Mouse (Mus musculus) stomach, embryonic 15.5 days (tissue): Measurements from ENCODE around the gene Cacna1a. TPM values are rescaled to one million over a fixed set of nuclear protein-coding genes. Genes with fewer than 3 reads are reported as not detected.

Source experiments
- ATAC-seq: fragments of 200-750 bp; cut with Nextera tagmentation; 2 replicates; pipeline ENCODE4 v1.8.0; 2017; ENCODE audit warnings: low read depth, moderate number of reproducible peaks, moderate TSS enrichment; ENCODE audit not compliant: insufficient read depth, low FRiP score
- H3K27ac ChIP-seq: fragments of 300-500 bp; sonication (generic); 2 replicates; pipeline ENCODE4 v1.5.1; 2015; ENCODE audit warnings: mild to moderate bottlenecking, inconsistent platforms
- H3K27me3 ChIP-seq: fragments of 300-500 bp; sonication (generic); replicated peaks from 2 replicates; pipeline ENCODE4 v1.6.1; 2015; ENCODE audit warnings: inconsistent platforms
- H3K36me3 ChIP-seq: fragments of 300-500 bp; sonication (generic); 2 replicates; pipeline ENCODE4 v1.6.1; 2015; ENCODE audit warnings: inconsistent platforms
- H3K4me1 ChIP-seq: fragments of 300-500 bp; sonication (generic); 2 replicates; pipeline ENCODE4 v1.6.1; 2015; ENCODE audit warnings: inconsistent platforms
- H3K4me2 ChIP-seq: fragments of 300-500 bp; sonication (generic); 2 replicates; pipeline ENCODE4 v1.6.1; 2015; ENCODE audit warnings: mild to moderate bottlenecking, inconsistent platforms
- H3K4me3 ChIP-seq: fragments of 300-500 bp; sonication (generic); replicated peaks from 2 replicates; pipeline ENCODE4 v1.5.1; 2015; ENCODE audit warnings: inconsistent platforms
- H3K9ac ChIP-seq: fragments of 300-500 bp; sonication (generic); 2 replicates; pipeline ENCODE4 v1.6.1; 2015; ENCODE audit warnings: inconsistent platforms
- H3K9me3 ChIP-seq: fragments of 300-500 bp; sonication (generic); 2 replicates; pipeline ENCODE4 v1.6.1; 2016; ENCODE audit warnings: inconsistent platforms
- WGBS: fragments of 180-500 bp; shearing (Covaris S2); methylation state at CpG from one replicate; pipeline ENCODE4 v1.1.7; 2015; 5-methylcytosine and 5-hydroxymethylcytosine counted together
- polyA plus RNA-seq: library from polyadenylated mRNA; unstranded; fragments of >200 nt; fragmentation: Nextera tagmentation; extraction: Ambion mirVana; gene quantifications from 2 replicates; pipeline ENCODE4 v1.2.1, GENCODE M21; 2015

Cacna1a gene
- polyA plus RNA-seq, 1 experiment from 2014 or later, result 4.1 TPM

GRCm38 (mm10) chr8:84365197-84365596 is 23.0 kb upstream of the Cacna1a start:
- H3K27ac ChIP-seq, result no peak overlapping the region
- no peak for ATAC-seq
- H3K4me3 ChIP-seq, result no peak overlapping the region
- WGBS, result 100% methylated on average over 1 of the region's 1 CpGs
- H3K4me1 ChIP-seq, result no peaks in the 10 kb centered on the region
- no peak overlapping the region for H3K4me2 ChIP-seq
- peaks cover 3% of the 10 kb centered on the region; the same call in 1 of the 2 replicates for H3K27me3 ChIP-seq
- no peaks in the 10 kb centered on the region for H3K36me3 ChIP-seq
- no peak overlapping the region for H3K9ac ChIP-seq
- H3K9me3 ChIP-seq, result no peaks in the 10 kb centered on the region

- no peak overlapping the region for H3K4me3 ChIP-seq
- no peaks in the 10 kb centered on the region for H3K4me1 ChIP-seq
- no peaks in the 10 kb centered on the region for H3K27me3 ChIP-seq
- no peaks in the 10 kb centered on the region for H3K36me3 ChIP-seq
- no peaks in the 10 kb centered on the region for H3K9me3 ChIP-seq
- H3K9ac ChIP-seq, result no peak overlapping the region
- no peak overlapping the region for H3K4me2 ChIP-seq
- 63% methylated on average over 4 of the region's 4 CpGs for WGBS
- no peak for ATAC-seq
- no peak overlapping the region for H3K27ac ChIP-seq
Measured at GRCm38 (mm10) chr8:84370972-84371371, 17.3 kb upstream of the Cacna1a start.

- ATAC-seq, result no peak
- 29% methylated on average over 5 of the region's 5 CpGs for whole genome bisulfite sequencing
- no peak overlapping the region for H3K4me3 ChIP-seq
- no peak overlapping the region for H3K9ac ChIP-seq
- no peaks in the 10 kb centered on the region for H3K27me3 ChIP-seq
- H3K4me2 ChIP-seq, result no peak overlapping the region
- no peak overlapping the region for H3K27ac ChIP-seq
- no peaks in the 10 kb centered on the region for H3K4me1 ChIP-seq
- H3K36me3 ChIP-seq, result no peaks in the 10 kb centered on the region
- H3K9me3 ChIP-seq, result no peaks in the 10 kb centered on the region
Measured at GRCm38 (mm10) chr8:84375038-84375437, 13.2 kb upstream of the Cacna1a start.

GRCm38 (mm10) chr8:84375803-84376202 is 12.4 kb upstream of the Cacna1a start:
- Histone ChIP-seq H3K27me3 (no peaks in the 10 kb centered on the region), H3K9me3 (no peaks in the 10 kb centered on the region), H3K36me3 (no peaks in the 10 kb centered on the region), H3K27ac (no peak overlapping the region), H3K4me2 (no peak overlapping the region), H3K9ac (no peak overlapping the region), H3K4me3 (no peak overlapping the region), H3K4me1 (no peaks in the 10 kb centered on the region)
- ATAC-seq, result no peak
- WGBS, result 87% methylated on average over 5 of the region's 5 CpGs

GRCm38 (mm10) chr8:84376564-84376963 is 11.7 kb upstream of the Cacna1a start:
- H3K4me3 ChIP-seq, result no peak overlapping the region
- ATAC-seq, result no peak
- no peaks in the 10 kb centered on the region for H3K9me3 ChIP-seq
- no peaks in the 10 kb centered on the region for H3K4me1 ChIP-seq
- H3K4me2 ChIP-seq, result no peak overlapping the region
- no peak overlapping the region for H3K27ac ChIP-seq
- 77% methylated on average over 6 of the region's 6 CpGs for WGBS
- H3K9ac ChIP-seq, result no peak overlapping the region
- no peaks in the 10 kb centered on the region for H3K27me3 ChIP-seq
- H3K36me3 ChIP-seq, result no peaks in the 10 kb centered on the region

- no peaks in the 10 kb centered on the region for H3K9me3 ChIP-seq
- no peak overlapping the region for H3K4me2 ChIP-seq
- no peak for ATAC-seq
- no peaks in the 10 kb centered on the region for H3K4me1 ChIP-seq
- no peaks in the 10 kb centered on the region for H3K27me3 ChIP-seq
- H3K36me3 ChIP-seq, result no peaks in the 10 kb centered on the region
- 78% methylated on average over 7 of the region's 7 CpGs for whole genome bisulfite sequencing
- no peak overlapping the region for H3K27ac ChIP-seq
- no peak overlapping the region for H3K4me3 ChIP-seq
- H3K9ac ChIP-seq, result no peak overlapping the region
Measured at GRCm38 (mm10) chr8:84381676-84382075, 6.6 kb upstream of the Cacna1a start.

GRCm38 (mm10) chr8:84388773-84389172 is 533 bp downstream of the Cacna1a start:
- ATAC-seq, result peak; percentile 70; the same call in 1 of the 2 replicates
- Histone ChIP-seq H3K9ac (no peak overlapping the region), H3K27me3 (no peaks in the 10 kb centered on the region), H3K4me1 (peaks cover 7% of the 10 kb centered on the region), H3K27ac (peak overlapping the region; percentile 68; the same call in 1 of the 2 replicates), H3K36me3 (no peaks in the 10 kb centered on the region), H3K4me3 (no peak overlapping the region), H3K9me3 (no peaks in the 10 kb centered on the region), H3K4me2 (no peak overlapping the region)
- WGBS, result 23% methylated on average over 9 of the region's 9 CpGs

GRCm38 (mm10) chr8:84389173-84389572 is 933 bp downstream of the Cacna1a start:
- Histone ChIP-seq H3K9ac (no peak overlapping the region), H3K4me3 (no peak overlapping the region), H3K27ac (no peak overlapping the region), H3K36me3 (no peaks in the 10 kb centered on the region), H3K4me1 (peaks cover 7% of the 10 kb centered on the region), H3K27me3 (no peaks in the 10 kb centered on the region), H3K4me2 (no peak overlapping the region), H3K9me3 (no peaks in the 10 kb centered on the region)
- WGBS, result 59% methylated on average over 3 of the region's 3 CpGs
- no peak for ATAC-seq

GRCm38 (mm10) chr8:84391611-84392010 is 3.4 kb downstream of the Cacna1a start:
- ATAC-seq, result no peak
- Histone ChIP-seq H3K27ac (no peak overlapping the region), H3K4me1 (peaks cover 7% of the 10 kb centered on the region), H3K27me3 (no peaks in the 10 kb centered on the region), H3K4me3 (no peak overlapping the region), H3K9me3 (no peaks in the 10 kb centered on the region), H3K36me3 (no peaks in the 10 kb centered on the region), H3K9ac (no peak overlapping the region), H3K4me2 (no peak overlapping the region)
- WGBS, result 83% methylated on average over 5 of the region's 5 CpGs

- 69% methylated on average over 6 of the region's 6 CpGs for WGBS
- H3K27ac ChIP-seq, result no peak overlapping the region
- H3K4me3 ChIP-seq, result no peak overlapping the region
- no peaks in the 10 kb centered on the region for H3K4me1 ChIP-seq
- no peak overlapping the region for H3K9ac ChIP-seq
- H3K9me3 ChIP-seq, result no peaks in the 10 kb centered on the region
- no peaks in the 10 kb centered on the region for H3K36me3 ChIP-seq
- no peak for ATAC-seq
- H3K4me2 ChIP-seq, result no peak overlapping the region
- H3K27me3 ChIP-seq, result no peaks in the 10 kb centered on the region
Measured at GRCm38 (mm10) chr8:84395751-84396457, 7.7 kb downstream of the Cacna1a start.

- H3K9me3 ChIP-seq, result no peaks in the 10 kb centered on the region
- H3K36me3 ChIP-seq, result no peaks in the 10 kb centered on the region
- peak overlapping the region; percentile 54 for H3K4me3 ChIP-seq
- H3K9ac ChIP-seq, result peak overlapping the region; percentile 32; the same call in 1 of the 2 replicates
- peaks cover 47% of the 10 kb centered on the region for H3K27me3 ChIP-seq
- H3K4me1 ChIP-seq, result peaks cover 14% of the 10 kb centered on the region
- ATAC-seq, result peak; percentile 68
- WGBS, result 2% methylated on average over 66 of the region's 72 CpGs
- peak overlapping the region; percentile 99 for H3K4me2 ChIP-seq
- H3K27ac ChIP-seq, result peak overlapping the region; percentile 40; the same call in 1 of the 2 replicates
Measured at GRCm38 (mm10) chr8:84413886-84414851, 25.9 kb downstream of the Cacna1a start.

GRCm38 (mm10) chr8:84414918-84415317 is 26.7 kb downstream of the Cacna1a start:
- peak overlapping the region; percentile 32; the same call in 1 of the 2 replicates for H3K9ac ChIP-seq
- peaks cover 47% of the 10 kb centered on the region for H3K27me3 ChIP-seq
- under 1% methylated on average over 20 of the region's 20 CpGs for WGBS
- peak overlapping the region; percentile 40; the same call in 1 of the 2 replicates for H3K27ac ChIP-seq
- H3K36me3 ChIP-seq, result no peaks in the 10 kb centered on the region
- ATAC-seq, result no peak
- H3K4me3 ChIP-seq, result peak overlapping the region; percentile 54
- H3K4me1 ChIP-seq, result peaks cover 14% of the 10 kb centered on the region
- peak overlapping the region; percentile 99 for H3K4me2 ChIP-seq
- no peaks in the 10 kb centered on the region for H3K9me3 ChIP-seq
